Mouse (Mus musculus) small intestine, adult 2 months (tissue): ENCODE measurements around the gene Bcl11a.

Source experiments
- CTCF ChIP-seq: fragments of 200-500 bp; IDR thresholded peaks from 2 replicates; pipeline ENCODE4 v1.5.1; 2012; ENCODE audit warnings: low read depth, mild to moderate bottlenecking, control low read depth, inconsistent platforms, low read length, moderate library complexity, mixed read lengths; ENCODE audit not compliant: insufficient replicate concordance, insufficient read length; ENCODE audit errors: extremely low read depth
- POLR2A ChIP-seq: fragments of 200-500 bp; IDR thresholded peaks from 2 replicates; pipeline ENCODE4 v1.6.1; 2012; ENCODE audit warnings: low read depth, mild to moderate bottlenecking, control low read depth, inconsistent platforms, low read length, moderate library complexity

DNA sequence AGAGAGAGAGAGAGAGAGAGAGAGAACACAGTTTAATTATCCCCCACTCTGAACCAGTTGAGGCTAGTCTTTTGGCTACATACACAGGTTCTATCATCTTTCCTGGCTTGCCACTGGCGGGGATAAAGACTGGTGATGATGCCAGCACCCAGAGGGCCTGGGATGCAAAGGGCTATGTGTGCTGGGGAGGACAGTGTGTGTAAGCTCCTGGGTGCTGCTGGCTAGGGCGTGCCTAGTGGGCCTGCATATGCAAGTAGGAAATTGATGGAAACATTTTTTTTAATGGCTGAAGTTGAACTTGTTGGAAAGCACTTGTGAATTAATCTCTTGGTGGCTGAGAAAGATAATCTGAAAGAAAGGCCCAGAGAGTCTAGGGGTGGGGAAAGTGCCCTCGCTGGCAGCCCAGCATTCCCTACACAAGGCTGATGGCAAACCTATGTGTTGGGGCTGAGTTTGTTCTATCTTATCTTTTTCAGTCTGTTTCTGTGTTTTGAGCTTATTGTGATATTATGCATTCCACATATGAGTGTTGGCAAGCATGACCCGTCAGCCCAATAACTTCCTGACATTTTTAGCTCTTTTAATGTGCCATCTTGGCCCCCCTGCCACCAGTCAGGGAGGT is 22.7 kb downstream of the Bcl11a start:
- no peak for TF ChIP-seq CTCF
- no peak for TF ChIP-seq POLR2A
